Mouse (Mus musculus): Measurements from ENCODE around the gene Flii. TPM values are rescaled to one million over a fixed set of nuclear protein-coding genes. Genes with fewer than 3 reads are reported as not detected.

Flii gene
- polyA plus RNA-seq, 1 experiment from 2014 or later, result 74.8 TPM

DNA sequence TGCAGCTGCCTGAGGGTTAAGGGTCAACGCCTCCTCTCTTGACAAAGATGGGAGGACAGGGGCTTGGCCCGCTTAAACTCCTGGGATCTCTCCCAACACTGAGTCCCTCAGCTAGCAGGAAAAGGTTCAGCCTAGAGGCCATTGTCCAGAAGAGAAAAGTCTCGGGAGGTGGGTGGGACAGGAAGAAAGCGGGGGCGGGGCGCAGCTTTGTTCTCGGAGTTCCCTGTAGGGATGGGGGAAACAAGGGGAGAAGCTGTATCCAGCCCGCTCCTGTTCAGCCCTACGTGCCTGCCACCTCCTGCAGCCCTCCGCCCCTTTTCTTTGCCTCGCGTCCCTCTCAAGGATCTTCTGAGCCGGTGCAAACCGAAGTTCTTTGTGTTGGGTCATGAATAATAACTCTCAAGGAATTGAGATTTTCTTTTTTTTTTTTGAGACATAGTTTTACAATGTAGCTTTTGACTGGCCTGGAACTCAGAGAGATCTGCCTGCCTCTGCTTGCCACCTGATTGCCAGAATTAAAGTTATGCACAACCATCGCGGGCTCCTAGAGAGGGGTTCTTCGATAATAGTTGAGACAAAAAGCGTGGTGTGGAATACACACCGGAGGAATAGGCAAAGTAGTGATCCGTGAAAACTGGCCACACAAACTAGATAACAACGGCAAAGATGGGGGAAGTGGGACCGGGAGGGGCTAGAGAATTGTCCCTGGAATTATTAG lies 28.1 kb downstream of the Flii start:
- Histone ChIP-seq H3K27ac (replicated peaks) (peak overlapping the region; percentile 98), H3K27me3 (ENCODE audit: low read depth, poor library complexity, severe bottlenecking) (no peaks in the 10 kb centered on the region), H3K4me3 (peak overlapping the region; percentile 90), H3K9me3 (replicated peaks) (no peaks in the 10 kb centered on the region), H3K4me1 (peaks cover 53% of the 10 kb centered on the region), H3K36me3 (peaks cover 26% of the 10 kb centered on the region)
- DNase-seq (ENCODE audit: low spot score), result peak; percentile 92
- WGBS, result 2% methylated on average over 22 of the region's 22 CpGs

GRCm38 (mm10) chr11:60697561-60697960 lies 29.5 kb downstream of the Flii start:
- WGBS, result 67% methylated on average over 2 of the region's 2 CpGs
- Histone ChIP-seq H3K4me3 (no peak overlapping the region), H3K27ac (replicated peaks) (peak overlapping the region; percentile 98), H3K4me1 (peaks cover 39% of the 10 kb centered on the region), H3K36me3 (peaks cover 12% of the 10 kb centered on the region), H3K9me3 (replicated peaks) (no peaks in the 10 kb centered on the region), H3K27me3 (ENCODE audit: low read depth, poor library complexity, severe bottlenecking) (no peaks in the 10 kb centered on the region)
- DNase-seq (ENCODE audit: low spot score), result peak; percentile 11

GRCm38 (mm10) chr11:60696165-60696564 lies 30.9 kb downstream of the Flii start:
- whole genome bisulfite sequencing, result 58% methylated on average over 1 of the region's 1 CpGs
- no peak for DNase-seq (ENCODE audit: low spot score)

More at GRCm38 (mm10) chr11:60696165-60696564, 30.9 kb downstream of the Flii start:
- Histone ChIP-seq H3K4me3 (no peak overlapping the region), H3K4me1 (peaks cover 25% of the 10 kb centered on the region), H3K9me3 (replicated peaks) (no peaks in the 10 kb centered on the region), H3K27me3 (ENCODE audit: low read depth, poor library complexity, severe bottlenecking) (no peaks in the 10 kb centered on the region), H3K36me3 (no peaks in the 10 kb centered on the region), H3K27ac (replicated peaks) (no peak overlapping the region)

Small RNA genes within 50 kb of the gene (microRNA-seq; reads per million reads assigned to microRNA genes)
- gene Mir5100, result 6.9 reads per million, percentile 16 among the genes with 10 or more reads in this experiment

Other genes with a start within 250 kb of the Flii start
- 34.4 TPM in 2 replicates for gene Alkbh5, start 190.9 kb downstream of the Flii start, polyA plus RNA-seq (2016; fragmentation: Nextera tagmentation; extraction: Ambion mirVana)
- 147 and 158 TPM in 2 replicates for gene Llgl1, start 27.5 kb downstream of the Flii start, polyA plus RNA-seq (2016; fragmentation: Nextera tagmentation; extraction: Ambion mirVana)
- gene Mief2, start 1.1 kb upstream of the Flii start, polyA plus RNA-seq (2016; fragmentation: Nextera tagmentation; extraction: Ambion mirVana), result 14.6 and 15.6 TPM in 2 replicates
- 23.2 and 23.9 TPM in 2 replicates for gene Top3a, start 50.1 kb upstream of the Flii start, polyA plus RNA-seq (2016; fragmentation: Nextera tagmentation; extraction: Ambion mirVana)
- gene Smcr8, start 50.3 kb upstream of the Flii start, polyA plus RNA-seq (2016; fragmentation: Nextera tagmentation; extraction: Ambion mirVana), result 7.8 and 8.8 TPM in 2 replicates
- gene Shmt1, start 84.5 kb upstream of the Flii start, polyA plus RNA-seq (2016; fragmentation: Nextera tagmentation; extraction: Ambion mirVana), result 75.3 and 86.3 TPM in 2 replicates
- gene Dhrs7b, start 103.4 kb upstream of the Flii start, polyA plus RNA-seq (2016; fragmentation: Nextera tagmentation; extraction: Ambion mirVana), result 29.3 and 34.0 TPM in 2 replicates
- 71.0 and 75.7 TPM in 2 replicates for gene Tmem11, start 152.0 kb upstream of the Flii start, polyA plus RNA-seq (2016; fragmentation: Nextera tagmentation; extraction: Ambion mirVana)
- 18.0 and 26.9 TPM in 2 replicates for gene Natd1, start 187.5 kb upstream of the Flii start, polyA plus RNA-seq (2016; fragmentation: Nextera tagmentation; extraction: Ambion mirVana)
- 55.7 and 65.1 TPM in 2 replicates for gene Map2k3, start 204.8 kb upstream of the Flii start, polyA plus RNA-seq (2016; fragmentation: Nextera tagmentation; extraction: Ambion mirVana)

Measured in midbrain, embryonic 10.5 days (tissue).